Mouse (Mus musculus): ENCODE measurements around the gene Smurf2.

DNA sequence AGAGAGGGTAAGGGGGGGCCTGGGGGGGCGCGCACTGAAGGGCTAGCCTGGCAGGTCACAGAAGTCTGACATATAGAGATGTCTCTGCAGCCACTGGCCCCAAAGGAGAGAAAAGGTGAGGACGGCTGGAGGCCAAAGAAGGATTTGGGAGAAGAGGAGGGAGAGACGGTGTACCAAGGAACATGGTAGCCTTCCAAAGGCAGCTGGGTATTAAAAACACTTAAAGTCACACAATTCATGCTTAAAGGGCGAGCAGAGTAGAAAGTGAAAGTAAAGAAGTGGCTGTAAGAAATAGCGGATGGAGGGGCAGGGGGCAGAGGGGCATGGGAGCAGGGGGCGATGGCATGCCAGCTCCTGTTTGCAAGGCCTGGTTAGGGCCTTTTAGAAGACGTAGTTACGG is 41.8 kb upstream of the Smurf2 start:
- TF ChIP-seq GATA1 (IDR thresholded peaks at IDR 0.05; ENCODE audit: borderline replicate concordance, low read length) (no peak), TAL1 (conservative IDR thresholded peaks at IDR 0.05; ENCODE audit: low read depth, low read length) (no peak)
